Mouse (Mus musculus): ENCODE results near the gene Prnd. TPM values are rescaled to one million over a fixed set of nuclear protein-coding genes. Genes with fewer than 3 reads are reported as not detected.

Prnd gene
- polyA plus RNA-seq (2012; rRNA removed): 12.3 and 14.4 TPM in 2 replicates

GRCm38 (mm10) chr2:131950598-131951095 lies at the start of gene Prnd:
Prnd (plus strand) TSS chr2:131950861.
- DNase-seq (ENCODE audit: low read depth): no peak

GRCm38 (mm10) chr2:131902423-131902822 lies 48.2 kb upstream of the Prnd start:
- DNase-seq (ENCODE audit: low read depth): no peak

GRCm38 (mm10) chr2:131902867-131903266 lies 47.8 kb upstream of the Prnd start:
- no peak for DNase-seq (ENCODE audit: low read depth)

- no peak for DNase-seq (ENCODE audit: low read depth)
Observed at GRCm38 (mm10) chr2:131905025-131905424, 45.6 kb upstream of the Prnd start.

GRCm38 (mm10) chr2:131905776-131906175 lies 44.9 kb upstream of the Prnd start:
- no peak for DNase-seq (ENCODE audit: low read depth)

GRCm38 (mm10) chr2:131906266-131906665 lies 44.4 kb upstream of the Prnd start:
- no peak for DNase-seq (ENCODE audit: low read depth)

- DNase-seq (ENCODE audit: low read depth): no peak
Observed at GRCm38 (mm10) chr2:131906846-131907245, 43.8 kb upstream of the Prnd start.

- DNase-seq (ENCODE audit: low read depth): no peak
Observed at GRCm38 (mm10) chr2:131907311-131907710, 43.4 kb upstream of the Prnd start.

- DNase-seq (ENCODE audit: low read depth): no peak
Observed at GRCm38 (mm10) chr2:131908351-131908861, 42.3 kb upstream of the Prnd start.

- no peak for DNase-seq (ENCODE audit: low read depth)
Observed at GRCm38 (mm10) chr2:131908906-131909305, 41.8 kb upstream of the Prnd start.

- peak; percentile 40 for DNase-seq (ENCODE audit: low read depth)
Observed at GRCm38 (mm10) chr2:131909683-131910572, 40.7 kb upstream of the Prnd start, which contains the start of the genes Prnp and Prn. Prnp (plus strand) TSS chr2:131909928. Prn (plus strand) TSS chr2:131909957.

- no peak for DNase-seq (ENCODE audit: low read depth)
Observed at GRCm38 (mm10) chr2:131910847-131911246, 39.8 kb upstream of the Prnd start.

GRCm38 (mm10) chr2:131911341-131911740 lies 39.3 kb upstream of the Prnd start:
- DNase-seq (ENCODE audit: low read depth): no peak

GRCm38 (mm10) chr2:131912526-131913258 lies 38.0 kb upstream of the Prnd start:
- no peak for DNase-seq (ENCODE audit: low read depth)

GRCm38 (mm10) chr2:131932275-131932902 lies 18.3 kb upstream of the Prnd start:
- DNase-seq (ENCODE audit: low read depth): no peak

GRCm38 (mm10) chr2:131933013-131933412 lies 17.6 kb upstream of the Prnd start:
- no peak for DNase-seq (ENCODE audit: low read depth)

- DNase-seq (ENCODE audit: low read depth): no peak
Observed at GRCm38 (mm10) chr2:131933598-131933997, 17.1 kb upstream of the Prnd start.

GRCm38 (mm10) chr2:131934243-131934642 lies 16.4 kb upstream of the Prnd start:
- no peak for DNase-seq (ENCODE audit: low read depth)

- no peak for DNase-seq (ENCODE audit: low read depth)
Observed at GRCm38 (mm10) chr2:131935390-131936105, 15.1 kb upstream of the Prnd start.

GRCm38 (mm10) chr2:131936410-131936809 lies 14.3 kb upstream of the Prnd start:
- no peak for DNase-seq (ENCODE audit: low read depth)

Data from gonadal fat pad, adult 2 months (tissue).